Mouse (Mus musculus) liver, adult 2 months (tissue): Measurements from ENCODE around the gene Atg16l2. TPM values are rescaled to one million over a fixed set of nuclear protein-coding genes. Genes with fewer than 3 reads are reported as not detected.
A peak's percentile ranks its signal among the peaks of the same experiment; 100 is the strongest.

Experiments used
- DNase-seq: peaks from one replicate; pipeline ENCODE4 v3.0.0-alpha.2; 2011; ENCODE audit warnings: low read depth, low spot score; ENCODE audit errors: extremely low read depth
- H3K27ac ChIP-seq: fragments of 200-500 bp; replicated peaks from 2 replicates; pipeline ENCODE4 v1.5.1; 2012; ENCODE audit warnings: low read depth, mild to moderate bottlenecking, control low read depth, inconsistent platforms, low read length; ENCODE audit not compliant: insufficient read depth
- H3K27me3 ChIP-seq: fragments of 200-500 bp; 2 replicates; pipeline ENCODE4 v1.6.1; 2012; ENCODE audit warnings: mild to moderate bottlenecking, moderate library complexity, low read length, inconsistent platforms; ENCODE audit not compliant: control insufficient read depth, insufficient read depth
- H3K36me3 ChIP-seq: fragments of 200-500 bp; 2 replicates; pipeline ENCODE4 v1.6.1; 2012; ENCODE audit warnings: low read length, inconsistent platforms; ENCODE audit not compliant: control insufficient read depth, insufficient read depth
- H3K4me1 ChIP-seq: fragments of 200-500 bp; 2 replicates; pipeline ENCODE4 v1.6.1; 2011; ENCODE audit warnings: low read length; ENCODE audit not compliant: control insufficient read depth, insufficient read depth
- H3K4me3 ChIP-seq: fragments of 200-500 bp; 2 replicates; pipeline ENCODE4 v1.5.1; 2011; ENCODE audit warnings: low read depth, mild to moderate bottlenecking, control low read depth, low read length, moderate library complexity; ENCODE audit not compliant: insufficient read depth
- H3K79me2 ChIP-seq: fragments of 200-500 bp; 2 replicates; pipeline ENCODE4 v1.6.1; 2012; ENCODE audit warnings: inconsistent platforms, mild to moderate bottlenecking, low read length, moderate library complexity; ENCODE audit not compliant: control insufficient read depth, insufficient read depth
- H3K9ac ChIP-seq: fragments of 200-500 bp; 2 replicates; pipeline ENCODE4 v1.6.1; 2012; ENCODE audit warnings: low read depth, mild to moderate bottlenecking, control low read depth, inconsistent platforms, low read length
- CTCF ChIP-seq: fragments of 200-500 bp; IDR thresholded peaks from 2 replicates; pipeline ENCODE4 v1.5.1; 2011; ENCODE audit warnings: low read depth, low read length, control low read depth
- POLR2A ChIP-seq: fragments of 200-500 bp; IDR thresholded peaks from 2 replicates; pipeline ENCODE4 v1.6.1; 2011; ENCODE audit warnings: low read length, control low read depth; ENCODE audit not compliant: insufficient read depth; ENCODE audit errors: extremely low read depth
- WGBS: fragments of 180-500 bp; shearing (Covaris S2); methylation state at CpG from one replicate; pipeline ENCODE4 v1.1.7; 2018; 5-methylcytosine and 5-hydroxymethylcytosine counted together
- polyA plus RNA-seq: library from polyadenylated mRNA; depleted of rRNA; stranded (reverse); fragments of >200 nt; gene quantifications from 2 replicates; pipeline ENCODE4 v1.2.3, GENCODE M21; 2012
- total RNA-seq: library from RNA; depleted of rRNA; stranded (reverse); fragments of >200 nt; gene quantifications from 2 replicates; pipeline ENCODE4 v1.2.3, GENCODE M21; 2014

Gene Atg16l2
- total and polyA plus RNA-seq, 2 experiments, result 9.1 to 13.8 TPM

DNA sequence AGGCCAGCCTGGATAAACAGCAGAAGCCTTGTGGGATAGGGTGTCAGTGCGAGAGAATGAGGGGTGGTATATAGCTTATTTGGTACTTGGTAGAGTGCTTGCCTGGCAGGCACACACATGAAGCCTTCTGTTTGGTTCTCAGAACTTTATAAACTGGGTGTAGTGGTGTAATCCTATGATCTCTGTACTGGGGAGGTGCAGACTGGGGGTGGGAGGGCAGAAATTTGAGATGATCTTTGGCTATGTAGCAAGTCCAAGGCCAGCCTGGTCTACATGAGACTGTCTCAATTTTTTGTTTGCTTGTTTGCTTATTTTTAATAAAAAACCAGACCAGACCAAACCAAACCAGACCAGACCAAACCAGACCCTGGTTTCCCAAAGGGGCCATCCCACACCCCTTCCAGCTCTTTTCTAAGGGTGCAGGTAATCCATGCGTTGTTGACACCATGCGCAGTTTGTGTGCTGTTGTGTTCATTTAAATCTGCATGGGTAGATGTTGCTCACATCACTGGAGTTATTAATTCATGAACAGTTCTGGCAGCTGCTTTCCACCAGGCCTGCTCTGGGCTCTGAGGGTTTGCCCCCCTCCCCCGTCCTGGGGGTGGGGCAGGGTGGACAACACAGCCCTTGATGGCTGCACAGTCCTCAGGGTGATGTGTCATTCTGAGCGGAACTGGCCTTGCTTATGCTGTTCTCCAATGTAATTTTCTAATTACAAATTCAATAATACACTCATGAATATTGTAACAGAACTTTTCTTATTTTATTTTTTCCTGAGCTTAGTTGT lies 30.2 kb upstream of the Atg16l2 start:
- WGBS, result 22% methylated on average over 5 of the region's 5 CpGs
- H3K4me1 ChIP-seq, result peaks cover 69% of the 10 kb centered on the region
- DNase-seq, result peak; percentile 97

DNA sequence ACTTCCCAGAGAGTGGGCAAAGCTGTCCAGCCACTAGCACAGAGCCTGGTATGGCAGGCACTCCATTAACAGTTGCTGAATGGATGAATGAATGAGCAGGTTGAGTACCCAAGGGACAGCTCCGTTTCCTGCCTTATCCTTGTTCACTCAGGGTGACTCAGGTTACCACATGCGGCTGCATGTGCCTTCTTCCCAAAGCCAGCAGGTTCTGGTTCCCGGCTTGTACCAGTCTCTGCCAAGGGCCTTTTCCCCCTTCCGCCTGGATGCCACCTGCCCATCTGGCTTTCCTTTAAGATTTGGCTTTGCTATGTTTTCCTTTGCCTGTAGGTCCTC lies 28.8 kb upstream of the Atg16l2 start:
- H3K27me3 ChIP-seq, result no peaks in the 10 kb centered on the region
- WGBS, result 35% methylated on average over 4 of the region's 4 CpGs
- no peak overlapping the region for H3K4me3 ChIP-seq
- DNase-seq, result no peak
- TF ChIP-seq POLR2A (no peak), CTCF (no peak)
- peak overlapping the region; percentile 92 for H3K27ac ChIP-seq
- H3K9ac ChIP-seq, result peak overlapping the region; percentile 10; the same call in 1 of the 2 replicates
- H3K79me2 ChIP-seq, result peaks cover 35% of the 10 kb centered on the region; the same call in 1 of the 2 replicates
- H3K4me1 ChIP-seq, result peaks cover 69% of the 10 kb centered on the region
- H3K36me3 ChIP-seq, result peaks cover 31% of the 10 kb centered on the region

More for the DNA sequence above, 30.2 kb upstream of the Atg16l2 start:
- Histone ChIP-seq H3K27me3 (no peaks in the 10 kb centered on the region), H3K9ac (peak overlapping the region; percentile 63), H3K79me2 (peaks cover 35% of the 10 kb centered on the region; the same call in 1 of the 2 replicates), H3K36me3 (peaks cover 40% of the 10 kb centered on the region), H3K27ac (peak overlapping the region; percentile 98), H3K4me3 (peak overlapping the region; percentile 24; the same call in 1 of the 2 replicates)
- TF ChIP-seq CTCF, result no peak
- no peak for TF ChIP-seq POLR2A

DNA sequence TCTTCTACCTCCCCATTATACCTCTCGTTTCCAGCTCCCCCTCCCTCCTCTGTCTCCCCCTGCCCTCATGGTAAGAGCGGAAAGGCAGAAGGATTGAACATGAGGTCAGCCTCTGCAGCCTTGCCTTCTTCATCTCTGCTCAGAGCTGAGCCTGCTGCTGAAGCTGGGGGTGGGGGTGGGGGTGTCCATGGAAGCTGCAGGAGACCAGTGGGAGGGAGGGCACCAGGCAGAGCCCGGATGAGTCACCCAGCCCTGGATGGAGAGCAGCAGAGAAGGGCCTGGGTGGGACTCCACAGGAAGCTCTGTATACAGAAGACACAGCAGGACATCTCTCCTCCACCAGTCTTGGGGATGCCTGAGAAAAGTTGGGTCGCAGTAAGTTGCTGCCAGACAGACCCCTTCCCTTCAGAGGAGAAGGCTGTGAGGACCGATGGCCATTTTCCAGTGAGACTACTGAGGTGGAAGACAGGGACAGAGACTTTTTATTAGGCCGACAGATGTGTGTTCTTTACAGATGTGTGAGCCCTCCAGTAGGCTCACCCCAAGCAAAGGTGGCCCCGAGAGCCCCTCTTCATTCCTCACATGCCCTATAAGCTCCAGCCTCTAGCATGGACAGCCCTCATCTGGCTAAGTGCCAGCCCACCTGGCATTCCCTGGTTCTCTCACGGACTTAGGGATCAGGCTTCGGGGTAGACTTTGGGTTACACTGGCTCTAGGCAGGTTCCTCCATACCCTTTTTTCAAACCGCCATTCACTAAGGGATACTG lies 28.2 kb upstream of the Atg16l2 start:
- H3K4me1 ChIP-seq, result peaks cover 69% of the 10 kb centered on the region
- peaks cover 31% of the 10 kb centered on the region; the same call in 1 of the 2 replicates for H3K79me2 ChIP-seq
- no peak for TF ChIP-seq POLR2A
- TF ChIP-seq CTCF, result no peak
- peak overlapping the region; percentile 67; the same call in 1 of the 2 replicates for H3K9ac ChIP-seq
- H3K4me3 ChIP-seq, result no peak overlapping the region
- H3K27me3 ChIP-seq, result no peaks in the 10 kb centered on the region
- DNase-seq, result peak; percentile 64
- peaks cover 31% of the 10 kb centered on the region for H3K36me3 ChIP-seq
- peak overlapping the region; percentile 98 for H3K27ac ChIP-seq
- WGBS, result 52% methylated on average over 10 of the region's 10 CpGs

DNA sequence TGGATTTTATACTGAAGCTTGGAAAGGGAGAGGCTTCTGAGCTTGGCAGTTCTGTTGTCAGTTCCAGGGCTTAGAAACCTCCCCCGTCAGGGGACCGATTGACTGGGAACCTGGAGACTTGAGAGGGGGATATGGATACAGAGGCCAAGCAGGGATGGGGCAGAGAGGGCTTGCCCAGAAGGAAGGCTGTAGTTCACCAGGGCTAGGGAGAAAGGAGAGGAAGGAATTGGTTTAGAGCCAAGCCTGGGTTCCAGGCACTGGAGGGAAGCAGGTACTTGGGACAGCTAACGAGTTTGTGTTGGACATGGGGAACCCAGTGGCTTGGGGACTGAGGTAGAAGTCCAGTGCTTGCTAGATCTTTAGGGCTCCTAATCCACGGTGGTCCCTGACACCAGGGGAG lies 27.6 kb upstream of the Atg16l2 start:
- peaks cover 29% of the 10 kb centered on the region; the same call in 1 of the 2 replicates for H3K79me2 ChIP-seq
- peaks cover 32% of the 10 kb centered on the region for H3K36me3 ChIP-seq
- H3K27ac ChIP-seq, result peak overlapping the region; percentile 98
- H3K9ac ChIP-seq, result peak overlapping the region; percentile 67
- DNase-seq, result peak; percentile 46
- no peak overlapping the region for H3K4me3 ChIP-seq
- whole genome bisulfite sequencing, result 35% methylated on average over 4 of the region's 4 CpGs
- H3K27me3 ChIP-seq, result no peaks in the 10 kb centered on the region
- TF ChIP-seq POLR2A (no peak), CTCF (no peak)
- H3K4me1 ChIP-seq, result peaks cover 68% of the 10 kb centered on the region

DNA sequence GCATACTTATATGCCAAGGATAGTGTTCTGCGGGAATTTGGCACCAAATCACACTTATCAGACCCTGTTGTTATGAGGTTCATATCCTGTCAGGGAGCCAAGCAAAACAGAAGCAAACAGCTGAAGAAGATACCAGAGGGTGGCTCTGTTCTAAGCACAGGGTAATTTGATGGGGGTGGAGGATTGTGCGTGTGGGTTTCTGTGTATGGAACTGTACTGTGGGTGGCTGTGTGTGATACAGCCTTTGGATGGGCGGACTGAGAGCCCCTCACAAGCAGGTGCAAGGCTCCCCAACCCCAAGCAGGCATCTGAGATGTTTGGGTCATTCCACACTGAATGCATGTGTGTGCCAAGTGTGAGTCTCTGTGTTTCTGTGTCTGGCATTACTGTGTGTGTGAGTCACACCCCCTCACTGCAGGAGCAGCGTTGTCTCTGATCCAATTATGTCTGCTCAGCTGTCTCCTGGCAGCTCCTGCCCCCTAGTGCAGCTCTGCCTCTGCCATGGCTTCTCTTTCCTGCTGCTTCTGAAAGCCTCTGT lies 26.6 kb upstream of the Atg16l2 start:
- Histone ChIP-seq H3K4me1 (peaks cover 65% of the 10 kb centered on the region), H3K36me3 (peaks cover 31% of the 10 kb centered on the region), H3K27ac (peak overlapping the region; percentile 98), H3K79me2 (peaks cover 26% of the 10 kb centered on the region; the same call in 1 of the 2 replicates), H3K9ac (peak overlapping the region; percentile 67), H3K27me3 (no peaks in the 10 kb centered on the region), H3K4me3 (no peak overlapping the region)
- 27% methylated on average over 4 of the region's 4 CpGs for WGBS
- TF ChIP-seq POLR2A (no peak), CTCF (peak; percentile 35)
- DNase-seq, result peak; percentile 65
